Mouse (Mus musculus) heart, adult 18-20 months (tissue): ENCODE measurements at regions not wholly inside any gene's neighbourhood (a gene's known extent, or its start where the extent isn't known, plus 50 kb on each side); places are given as distances from the start of the nearest gene placed in this dataset.
"Not testable (repeated sequence)": the region's sequence is repeated elsewhere in the genome, so short reads cannot be mapped to it uniquely, and the experiment has no call there.

Source experiments
- DNase-seq, 2 experiments: peaks; one replicate each; pipeline ENCODE4 v3.0.0; 2021 to 2022; ENCODE audit warnings: mixed read lengths in 1 of 2

DNA sequence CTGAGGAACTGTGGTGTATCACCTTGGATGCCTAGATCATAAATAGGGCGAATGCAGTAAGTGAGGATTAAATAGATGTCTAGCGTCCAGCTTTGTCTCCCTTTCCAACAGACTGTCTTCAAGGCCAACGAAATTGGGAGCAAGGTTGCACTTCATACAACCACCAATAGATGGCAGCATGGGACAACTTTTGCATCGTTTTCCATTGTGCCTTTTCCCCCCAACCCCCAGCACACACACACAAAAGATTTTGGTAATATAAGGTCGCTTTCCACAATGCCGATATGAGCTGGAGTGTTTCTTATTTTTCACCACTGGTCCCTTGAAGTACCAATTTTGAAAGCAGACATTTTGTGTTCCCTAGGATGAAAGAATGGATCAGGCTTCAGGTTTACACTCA lies 304.7 kb downstream of the BC048507 start:
- DNase-seq: peak in 1 of 2 experiments; percentile 37

DNA sequence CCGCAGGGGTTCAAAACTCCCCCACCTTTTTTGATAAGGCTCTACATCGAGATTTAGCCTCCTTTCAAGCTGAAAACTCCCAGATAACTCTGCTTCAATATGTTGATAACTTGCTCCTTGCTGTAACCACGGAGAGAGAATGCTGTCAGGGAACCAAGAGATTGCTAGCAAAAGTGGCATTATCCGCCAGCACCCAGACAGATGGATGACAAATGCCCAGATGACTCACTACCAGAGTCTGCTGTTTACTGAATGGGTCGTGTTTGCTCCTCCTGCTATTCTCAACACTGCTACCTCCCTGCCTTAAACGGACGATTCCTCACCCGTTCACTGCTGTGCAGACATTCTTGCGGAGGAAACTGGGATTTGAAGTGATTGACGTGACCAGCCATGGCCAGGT lies 310.3 kb downstream of the BC048507 start:
- DNase-seq: not testable (repeated sequence)
